Mouse (Mus musculus): ENCODE data around the gene Vgf.

Gene Vgf

GRCm38 (mm10) chr5:137026092-137026491 is at the start of gene Vgf:
TSS of gene Vgf (plus strand) at chr5:137026392.
- DNase-seq, result no peak

DNA sequence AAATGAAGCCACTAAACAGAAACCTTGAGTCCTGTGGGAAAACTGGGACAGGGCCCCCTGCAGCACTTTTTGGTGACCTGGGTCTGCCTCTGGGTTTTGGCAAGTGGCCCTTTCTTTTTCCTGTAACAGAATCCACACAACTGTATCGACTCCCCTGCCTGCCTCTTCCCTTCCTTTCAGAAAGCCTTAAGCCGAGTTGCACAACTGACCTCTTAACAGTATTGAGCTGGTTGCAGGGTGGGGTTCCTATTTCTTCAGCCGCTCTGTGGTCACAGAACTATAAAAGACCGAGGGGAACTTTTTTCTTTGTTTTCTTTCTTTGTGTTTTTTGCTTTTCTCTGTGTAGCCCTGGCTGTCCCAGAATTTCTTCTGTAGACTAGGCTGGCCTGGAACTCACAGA is 48.4 kb upstream of the Vgf start:
- DNase-seq, result peak; percentile 14

- no peak for DNase-seq
These were observed 46.4 kb upstream of the Vgf start for GRCm38 (mm10) chr5:136979762-136980161.

GRCm38 (mm10) chr5:136980974-136981373 is 45.2 kb upstream of the Vgf start:
- DNase-seq, result no peak

- DNase-seq, result peak; percentile 67
These were observed 43.8 kb upstream of the Vgf start for GRCm38 (mm10) chr5:136982338-136982930.

GRCm38 (mm10) chr5:136984828-136985227 is 41.4 kb upstream of the Vgf start:
- no peak for DNase-seq

DNA sequence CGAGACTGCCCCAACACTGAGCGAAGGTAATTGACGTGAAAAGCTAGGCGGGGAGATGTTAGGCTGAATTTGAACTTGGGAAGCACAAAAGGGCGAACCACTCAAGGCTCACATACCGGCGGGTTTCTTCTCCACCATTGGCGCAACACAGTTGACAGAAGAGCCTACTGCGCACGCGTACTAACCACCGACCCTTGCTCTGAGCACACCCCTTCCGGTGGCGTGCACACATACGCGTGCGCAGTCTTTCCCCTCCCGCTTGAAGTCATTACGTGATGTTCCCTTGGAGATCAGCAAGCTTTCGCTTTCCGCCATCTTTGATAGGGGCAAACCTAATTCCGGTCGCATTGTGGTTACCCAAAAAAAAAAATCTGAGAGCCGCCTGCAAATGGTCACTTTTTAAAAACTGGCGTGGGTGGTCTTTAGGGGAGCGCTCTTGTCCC is 39.5 kb upstream of the Vgf start, which contains the start of gene Plod3:
Gene Plod3, plus strand, starts transcription at position 325 of the 443 bp plus-strand sequence.
- DNase-seq, result peak; percentile 98

DNA sequence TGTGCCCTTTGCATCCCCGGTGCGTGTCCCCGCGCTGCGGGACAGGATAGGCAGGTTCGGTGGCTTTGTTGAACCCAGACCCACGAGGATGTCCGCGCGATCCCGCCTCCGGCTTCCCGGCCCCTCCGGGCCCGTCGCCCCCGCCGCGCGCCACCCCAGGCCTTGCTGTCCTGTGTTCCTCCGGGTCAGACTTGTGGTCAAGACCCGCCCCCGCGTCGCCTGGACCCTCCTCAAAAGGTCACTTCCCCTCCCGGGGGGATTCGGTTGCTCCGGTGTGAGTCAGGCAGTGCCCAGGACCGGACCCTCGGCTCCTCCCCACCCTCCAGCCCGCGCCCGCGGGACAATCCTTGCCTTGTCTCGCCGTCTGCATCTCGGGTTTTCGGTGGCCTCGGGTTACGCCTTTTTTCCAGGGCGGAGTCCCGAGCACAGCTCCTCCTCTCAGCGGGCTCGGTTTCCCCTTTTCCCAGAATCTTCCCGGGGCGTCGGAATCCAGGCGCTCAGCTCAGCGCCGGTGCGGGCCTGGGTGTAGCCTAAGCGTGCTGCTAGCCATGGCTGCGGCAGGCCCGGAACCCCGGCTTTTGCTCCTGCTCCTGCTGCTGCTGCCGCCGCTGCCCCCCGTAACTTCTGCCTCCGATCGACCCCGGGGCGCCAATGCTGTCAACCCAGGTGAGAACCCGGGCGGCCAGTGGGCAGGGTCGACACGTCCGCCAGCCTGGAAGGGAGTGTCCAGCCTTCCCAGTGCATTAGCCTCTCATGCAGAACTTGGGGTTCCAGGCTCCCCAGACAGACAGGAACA is 38.9 kb upstream of the Vgf start:
- DNase-seq, result peak; percentile 77

DNA sequence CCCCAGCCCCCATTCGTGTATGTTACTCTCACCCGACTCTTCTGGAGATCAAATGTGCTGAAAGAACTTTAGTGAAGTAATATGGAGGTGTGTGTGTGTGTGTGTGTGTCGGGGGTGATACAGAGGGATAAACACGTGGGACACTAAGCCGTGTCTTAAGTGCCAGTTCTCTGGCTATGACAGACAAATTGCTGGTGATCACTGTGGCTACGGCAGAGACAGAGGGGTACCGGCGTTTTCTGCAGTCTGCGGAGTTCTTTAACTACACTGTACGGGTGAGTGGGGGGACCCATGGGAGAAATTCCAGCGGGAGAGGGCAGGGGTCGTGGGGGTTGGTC is 38.3 kb upstream of the Vgf start, which contains the start of gene Znhit1:
Gene Znhit1, minus strand, starts transcription at position 88 of the 338 bp plus-strand sequence.
- no peak for DNase-seq

DNA sequence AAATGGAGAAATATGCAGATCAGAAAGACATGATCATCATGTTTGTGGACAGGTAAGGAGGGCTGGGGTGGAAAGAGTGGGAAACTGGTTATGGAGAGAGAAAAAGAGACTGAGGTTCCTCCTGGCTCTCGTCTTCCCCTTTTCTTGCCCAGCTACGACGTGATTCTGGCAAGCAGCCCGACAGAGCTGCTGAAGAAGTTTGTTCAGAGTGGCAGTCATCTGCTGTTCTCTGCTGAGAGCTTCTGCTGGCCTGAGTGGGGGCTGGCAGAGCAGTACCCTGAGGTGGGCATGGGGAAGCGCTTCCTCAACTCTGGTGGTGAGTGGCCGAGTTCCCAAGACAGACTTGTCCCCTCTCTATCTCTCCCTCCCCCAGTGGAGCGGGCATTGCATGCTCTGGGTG is 37.8 kb upstream of the Vgf start:
- DNase-seq, result peak; percentile 59

- DNase-seq, result no peak
These were observed 36.4 kb upstream of the Vgf start for GRCm38 (mm10) chr5:136989801-136990200.

DNA sequence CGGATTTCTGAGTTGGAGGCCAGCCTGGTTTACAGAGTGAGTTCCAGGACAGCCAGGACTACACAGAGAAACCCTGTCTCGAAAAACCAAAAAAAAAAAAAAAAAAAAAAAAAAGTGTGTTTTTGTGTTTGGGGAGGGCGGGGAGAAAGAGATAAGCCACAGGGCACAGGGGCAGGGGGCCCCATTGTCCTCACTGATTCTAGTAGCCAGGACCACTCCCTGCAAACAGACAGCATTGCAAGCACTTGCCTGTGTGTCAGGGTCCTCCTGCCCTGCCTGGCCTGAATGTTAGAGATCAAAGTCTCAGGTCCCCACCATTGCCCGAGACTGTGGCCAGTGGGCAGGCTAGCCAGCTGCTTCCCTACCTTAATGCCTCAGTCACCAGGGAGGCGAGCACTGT is 26.7 kb upstream of the Vgf start:
- DNase-seq, result no peak

DNA sequence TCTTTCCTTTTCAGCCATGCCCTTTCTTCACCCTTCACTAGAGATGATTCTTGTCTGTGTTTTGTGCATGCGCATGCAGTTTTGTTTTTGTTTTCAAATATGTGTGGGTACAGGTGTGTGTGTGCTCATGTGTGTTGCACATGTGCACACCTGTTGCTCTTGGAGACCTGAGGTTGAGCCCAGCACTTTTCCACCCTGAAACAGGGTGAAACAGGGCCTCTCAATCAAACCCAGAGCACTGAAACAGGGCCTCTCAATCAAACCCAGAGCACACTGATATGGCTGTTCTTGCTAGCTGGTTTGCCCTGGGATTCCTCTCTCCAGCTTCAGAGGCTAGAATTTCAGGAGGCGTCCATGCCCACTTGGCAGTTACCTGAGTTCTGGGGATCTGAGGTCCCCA is 25.6 kb upstream of the Vgf start:
- no peak for DNase-seq

DNA sequence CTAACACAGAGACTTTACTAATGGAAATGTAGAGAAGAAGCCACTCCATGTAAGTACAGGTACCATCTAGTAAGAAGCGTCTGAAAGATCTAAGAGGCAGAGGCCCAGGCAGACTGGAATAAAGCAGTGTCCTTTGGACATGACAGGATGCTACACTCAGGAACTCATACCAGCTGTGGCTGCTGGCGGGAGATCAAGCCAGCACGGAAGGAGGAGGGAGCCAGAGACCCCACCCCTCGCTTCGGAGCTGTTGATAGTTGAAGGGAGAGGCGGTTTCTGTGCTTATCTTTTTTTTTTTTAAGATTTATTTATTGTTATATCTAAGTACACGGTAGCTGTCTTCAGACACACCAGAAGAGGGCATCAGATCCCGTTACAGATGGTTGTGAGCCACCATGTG is 18.9 kb upstream of the Vgf start:
- no peak for DNase-seq

GRCm38 (mm10) chr5:137009988-137010387 is 16.2 kb upstream of the Vgf start:
- peak; percentile 65 for DNase-seq

DNA sequence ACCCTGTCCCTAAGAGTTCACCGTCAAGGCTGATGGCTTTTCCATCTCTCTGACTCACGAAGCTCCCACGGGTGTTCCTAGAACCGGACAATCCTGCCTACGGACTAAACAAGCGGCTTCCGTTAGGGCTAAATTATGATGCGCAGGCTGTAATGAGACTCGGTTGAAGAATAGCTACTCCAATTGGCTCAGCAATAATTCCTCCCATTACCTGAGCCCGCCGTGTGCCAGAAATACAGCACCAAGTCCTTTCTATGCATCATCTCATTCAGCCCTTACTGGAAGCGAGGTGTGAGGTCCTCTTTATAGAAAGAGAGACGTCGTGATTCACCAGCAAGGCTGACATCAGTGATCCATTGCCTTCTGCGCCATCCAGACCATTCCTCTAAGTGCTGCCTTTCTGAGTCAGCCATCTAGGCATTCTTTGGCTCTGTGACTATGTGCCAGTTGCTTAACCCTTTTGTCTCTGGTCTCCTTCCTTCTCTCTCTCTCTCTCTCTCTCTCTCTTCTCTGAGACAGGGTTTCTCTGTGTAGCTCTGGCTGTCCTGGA is 13.7 kb upstream of the Vgf start:
- no peak for DNase-seq

DNA sequence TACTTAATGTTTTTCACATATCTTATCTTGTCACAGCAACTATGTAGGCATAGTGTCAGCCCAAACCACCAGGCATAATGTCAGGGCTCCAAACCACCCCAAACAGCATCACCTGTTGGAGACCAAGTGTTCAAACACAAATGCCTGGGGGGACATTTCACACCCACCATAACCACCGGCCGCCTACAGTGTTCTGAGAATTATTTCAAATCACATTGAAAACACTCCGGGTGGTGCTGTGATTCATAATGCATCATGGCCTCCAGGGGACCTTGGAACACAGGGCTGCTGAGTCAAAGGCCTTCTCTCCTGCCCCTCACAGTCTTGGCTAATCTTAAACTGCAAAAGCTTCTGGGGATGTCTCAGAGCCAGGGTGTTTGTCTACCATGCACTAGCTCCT is 10.3 kb upstream of the Vgf start:
- DNase-seq, result no peak

GRCm38 (mm10) chr5:137024318-137024717 is 1.9 kb upstream of the Vgf start:
- DNase-seq, result no peak

DNA sequence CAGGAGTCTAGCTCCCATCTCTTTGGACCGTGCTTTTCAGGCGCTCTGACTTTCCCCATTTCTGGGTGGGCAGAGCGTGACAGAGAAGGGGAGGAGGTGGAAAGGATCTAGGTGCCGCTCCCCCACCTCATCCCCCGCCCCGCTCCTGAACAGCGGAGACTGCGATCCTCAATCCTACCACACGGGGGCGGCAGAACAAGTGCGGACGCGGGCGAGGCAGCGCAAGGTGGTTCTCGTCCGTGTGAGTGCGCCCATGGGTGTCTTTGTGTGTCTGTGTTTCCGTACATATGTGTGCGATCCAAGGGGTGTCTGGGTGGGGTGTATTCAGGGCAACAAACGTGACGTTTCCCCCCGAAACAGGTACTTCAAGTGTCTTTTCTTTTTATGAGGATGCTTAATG is 1.1 kb upstream of the Vgf start:
- peak; percentile 88 for DNase-seq

DNA sequence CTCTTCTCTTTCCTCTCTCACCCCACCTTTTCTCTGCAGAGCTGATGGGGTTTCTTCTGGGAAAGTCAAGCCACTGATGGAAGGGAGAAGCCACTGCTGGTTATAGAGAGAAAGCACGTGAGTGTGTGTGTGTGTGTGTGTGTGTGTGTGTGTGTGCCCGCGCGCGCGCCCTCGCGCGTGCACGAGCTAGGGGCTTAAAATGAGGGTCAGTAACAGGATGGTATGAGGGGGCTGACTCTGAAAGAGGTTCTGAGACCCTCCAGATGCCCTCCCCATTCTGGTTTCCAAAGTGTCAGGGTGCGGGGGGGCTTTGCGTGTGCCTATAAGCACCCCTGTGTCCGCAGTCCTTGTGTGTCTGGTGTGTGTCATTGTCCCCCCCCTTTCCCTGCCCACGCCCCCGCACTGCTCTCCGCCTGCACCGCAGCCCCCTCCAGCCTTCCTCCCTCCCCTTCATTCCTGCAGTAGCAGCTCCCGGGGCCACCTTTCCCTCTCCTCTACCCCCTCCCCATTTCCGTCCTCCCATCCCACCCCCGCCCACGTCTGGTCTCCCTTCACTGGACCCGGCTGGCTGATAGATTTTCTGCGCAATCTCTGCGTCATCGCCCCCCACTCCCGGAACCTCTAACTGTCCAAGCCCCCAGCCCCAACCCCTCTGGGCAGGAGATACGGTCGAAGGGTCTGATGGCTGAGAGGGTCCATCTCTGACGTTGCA is 2.5 kb downstream of the Vgf start:
- no peak for DNase-seq

DNA sequence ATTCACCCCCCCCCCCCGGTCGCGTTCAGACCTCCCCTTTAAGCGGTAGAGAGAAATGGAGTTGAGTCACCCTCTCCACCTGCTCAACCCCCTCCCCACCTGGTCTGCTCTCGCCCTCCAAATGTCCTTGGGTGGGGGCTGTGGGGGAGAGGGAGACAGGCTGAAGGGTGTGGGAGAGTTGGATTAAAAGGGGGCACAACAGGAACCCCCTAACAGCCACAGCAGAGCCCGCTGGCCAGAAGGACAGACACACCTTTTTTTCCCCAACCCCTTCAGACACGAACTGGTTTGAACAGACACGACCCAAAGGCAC is 3.0 kb downstream of the Vgf start:
- DNase-seq, result no peak

DNA sequence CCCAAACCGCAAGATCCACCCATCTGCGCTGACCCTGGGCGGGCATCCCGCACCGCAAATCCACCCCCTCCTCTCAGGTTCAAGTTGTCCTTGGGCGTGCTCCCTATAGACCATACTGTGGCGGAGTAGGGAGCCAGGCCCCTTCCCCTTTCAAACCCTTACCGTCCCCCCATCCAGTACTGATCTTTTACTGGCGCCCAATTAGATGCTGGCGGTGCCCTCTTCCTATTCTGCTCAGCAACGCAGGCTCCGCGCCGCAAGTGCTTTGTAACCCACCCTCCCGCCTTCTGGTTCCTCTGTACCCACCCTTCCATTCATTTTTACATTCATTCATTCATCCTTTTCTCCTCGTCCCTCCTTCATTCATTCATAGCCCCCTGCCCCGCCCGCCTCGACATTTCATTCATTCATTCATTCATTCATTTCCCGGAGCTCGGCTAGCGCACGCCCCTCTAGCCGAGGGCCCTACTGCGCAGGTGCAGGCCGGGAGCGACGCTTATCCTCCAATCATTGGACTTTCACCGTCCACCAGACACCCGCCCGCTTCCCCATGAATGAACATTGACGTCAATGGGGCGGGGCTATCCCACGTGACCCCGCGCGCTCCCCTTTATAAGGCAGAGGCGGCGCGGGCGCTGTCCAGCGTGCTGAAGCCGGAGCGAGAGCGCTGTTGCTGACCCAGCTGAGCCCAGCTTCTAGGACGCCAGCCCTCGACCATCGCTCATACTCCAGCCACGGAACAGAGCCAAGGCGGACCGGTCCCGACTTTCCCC is 3.6 kb downstream of the Vgf start:
- DNase-seq, result peak; percentile 98

GRCm38 (mm10) chr5:137030416-137030810 is 4.2 kb downstream of the Vgf start:
- DNase-seq, result no peak

Measured in lung, postnatal 14 days (tissue).